Mouse (Mus musculus) liver, embryonic 16.5 days (tissue): ENCODE results near the gene Mab21l3. TPM values are rescaled to one million over a fixed set of nuclear protein-coding genes. Genes with fewer than 3 reads are reported as not detected.

ENCODE experiments used
- ATAC-seq: fragments of 200-750 bp; cut with Nextera tagmentation; 2 replicates; pipeline ENCODE4 v1.8.0; 2017; ENCODE audit warnings: low read depth, mild to moderate bottlenecking, moderate number of reproducible peaks, moderate library complexity
- H3K27ac ChIP-seq: fragments of 300-500 bp; sonication (generic); 2 replicates; pipeline ENCODE4 v1.5.1; 2014; ENCODE audit warnings: mild to moderate bottlenecking, low read length
- H3K27me3 ChIP-seq: fragments of 300-500 bp; sonication (generic); 2 replicates; pipeline ENCODE4 v1.6.1; 2014; ENCODE audit warnings: low read depth, low read length, mixed read lengths; ENCODE audit not compliant: control insufficient read depth, insufficient read depth
- H3K36me3 ChIP-seq: fragments of 300-500 bp; sonication (generic); 2 replicates; pipeline ENCODE4 v1.6.1; 2014; ENCODE audit warnings: mild to moderate bottlenecking; ENCODE audit not compliant: control insufficient read depth, insufficient read depth
- H3K4me1 ChIP-seq: fragments of 300-500 bp; sonication (generic); 2 replicates; pipeline ENCODE4 v1.6.1; 2014; ENCODE audit warnings: low read depth, low read length, mixed read lengths; ENCODE audit not compliant: control insufficient read depth
- H3K4me2 ChIP-seq: fragments of 300-500 bp; sonication (generic); 2 replicates; pipeline ENCODE4 v1.6.1; 2014; ENCODE audit warnings: low read depth, low read length, mixed read lengths
- H3K4me3 ChIP-seq: fragments of 300-500 bp; sonication (generic); 2 replicates; pipeline ENCODE4 v1.5.1; 2014; ENCODE audit warnings: low read depth, mild to moderate bottlenecking, low read length
- H3K9ac ChIP-seq: fragments of 300-500 bp; sonication (generic); 2 replicates; pipeline ENCODE4 v1.6.1; 2014; ENCODE audit warnings: low read depth, low read length
- H3K9me3 ChIP-seq: fragments of 300-500 bp; sonication (generic); replicated peaks from 2 replicates; pipeline ENCODE4 v1.6.1; 2016; ENCODE audit warnings: low read length; ENCODE audit not compliant: control insufficient read depth
- WGBS: fragments of 180-500 bp; shearing (Covaris S2); extraction: QIAGEN DNeasy Blood & Tissue Kit; methylation state at CpG from one replicate; pipeline ENCODE4 v1.1.7; 2014; ENCODE audit not compliant: insufficient replicate concordance; 5-methylcytosine and 5-hydroxymethylcytosine counted together
- polyA plus RNA-seq: library from polyadenylated mRNA; unstranded; fragments of >200 nt; fragmentation: Nextera tagmentation; extraction: Ambion mirVana; gene quantifications from 2 replicates; pipeline ENCODE4 v1.2.1, GENCODE M21; 2015

Mab21l3 gene
- 0.07 TPM in 1 of 2 replicates, not detected in the other for polyA plus RNA-seq

GRCm38 (mm10) chr3:101848816-101849215, at the start of gene Mab21l3:
Mab21l3 (minus strand) TSS chr3:101848959.
- WGBS = 71% methylated on average over 5 of the region's 5 CpGs
- Histone ChIP-seq H3K4me3 (no peak within 1 kb of the TSS), H3K4me1 (no peaks in the 10 kb centered on the region; the same call in 1 of the 2 replicates), H3K9me3 (no peaks in the 10 kb centered on the region), H3K4me2 (no peak within 1 kb of the TSS), H3K27me3 (no peaks in the 10 kb centered on the region), H3K9ac (no peak within 1 kb of the TSS), H3K27ac (no peak within 1 kb of the TSS), H3K36me3 (no peaks in the 10 kb centered on the region)
- ATAC-seq = no peak

GRCm38 (mm10) chr3:101897377-101897974, 48.7 kb upstream of the Mab21l3 start:
- Histone ChIP-seq H3K9me3 (no peaks in the 10 kb centered on the region), H3K9ac (no peak overlapping the region), H3K4me2 (no peak overlapping the region), H3K36me3 (no peaks in the 10 kb centered on the region), H3K27me3 (no peaks in the 10 kb centered on the region), H3K4me1 (no peaks in the 10 kb centered on the region), H3K4me3 (no peak overlapping the region), H3K27ac (no peak overlapping the region)
- ATAC-seq = no peak
- 76% methylated on average over 15 of the region's 15 CpGs for WGBS

- Histone ChIP-seq H3K27me3 (no peaks in the 10 kb centered on the region), H3K4me2 (no peak overlapping the region), H3K4me3 (no peak overlapping the region), H3K27ac (no peak overlapping the region), H3K9ac (no peak overlapping the region), H3K36me3 (no peaks in the 10 kb centered on the region), H3K4me1 (no peaks in the 10 kb centered on the region), H3K9me3 (no peaks in the 10 kb centered on the region)
- no peak for ATAC-seq
- WGBS = 26% methylated on average over 9 of the region's 9 CpGs
Observed at GRCm38 (mm10) chr3:101896893-101897292, 48.1 kb upstream of the Mab21l3 start.

DNA sequence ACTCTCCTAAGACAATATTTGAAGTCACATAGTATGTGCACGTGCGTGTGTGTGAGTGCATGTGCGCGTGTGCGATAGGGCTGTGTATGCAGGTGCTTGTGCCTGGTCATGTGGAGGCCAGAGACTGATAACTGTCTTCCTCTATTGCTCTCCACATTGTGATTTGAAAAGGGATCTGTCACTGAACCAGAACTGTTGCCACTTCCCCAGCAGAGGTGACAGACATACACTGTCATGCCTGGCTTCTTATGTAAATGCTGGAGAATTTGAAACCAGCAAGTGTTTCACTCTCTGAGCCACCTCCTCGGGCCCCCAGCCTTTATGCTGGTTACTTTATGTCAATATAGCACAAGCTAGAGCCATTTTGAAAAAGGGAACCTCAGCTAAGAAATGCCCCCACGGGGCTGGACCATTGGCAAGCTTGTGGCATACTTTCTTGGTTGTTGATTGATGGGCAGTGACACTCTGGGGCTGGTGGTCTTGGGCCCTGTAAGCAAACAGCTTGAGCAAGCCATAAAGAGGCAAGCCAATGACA, 46.7 kb upstream of the Mab21l3 start:
- Histone ChIP-seq H3K36me3 (no peaks in the 10 kb centered on the region), H3K9me3 (no peaks in the 10 kb centered on the region), H3K27ac (no peak overlapping the region), H3K4me1 (no peaks in the 10 kb centered on the region), H3K4me2 (no peak overlapping the region), H3K9ac (no peak overlapping the region), H3K4me3 (no peak overlapping the region), H3K27me3 (no peaks in the 10 kb centered on the region)
- ATAC-seq = no peak
- 64% methylated on average over 7 of the region's 7 CpGs for WGBS

- H3K27me3 ChIP-seq = no peaks in the 10 kb centered on the region
- H3K9me3 ChIP-seq = no peaks in the 10 kb centered on the region
- H3K4me2 ChIP-seq = no peak overlapping the region
- H3K27ac ChIP-seq = no peak overlapping the region
- no peak overlapping the region for H3K4me3 ChIP-seq
- ATAC-seq = no peak
- no peaks in the 10 kb centered on the region for H3K4me1 ChIP-seq
- 69% methylated on average over 3 of the region's 3 CpGs for WGBS
- H3K36me3 ChIP-seq = no peaks in the 10 kb centered on the region
- H3K9ac ChIP-seq = no peak overlapping the region
Observed at GRCm38 (mm10) chr3:101885591-101885990, 36.8 kb upstream of the Mab21l3 start.

GRCm38 (mm10) chr3:101885041-101885440, 36.3 kb upstream of the Mab21l3 start:
- ATAC-seq = peak; percentile 56
- no peaks in the 10 kb centered on the region for H3K4me1 ChIP-seq
- no peaks in the 10 kb centered on the region for H3K36me3 ChIP-seq
- no peaks in the 10 kb centered on the region for H3K27me3 ChIP-seq
- H3K9me3 ChIP-seq = no peaks in the 10 kb centered on the region
- H3K4me2 ChIP-seq = no peak overlapping the region
- WGBS = 63% methylated on average over 4 of the region's 4 CpGs
- H3K4me3 ChIP-seq = no peak overlapping the region
- no peak overlapping the region for H3K9ac ChIP-seq
- H3K27ac ChIP-seq = no peak overlapping the region

DNA sequence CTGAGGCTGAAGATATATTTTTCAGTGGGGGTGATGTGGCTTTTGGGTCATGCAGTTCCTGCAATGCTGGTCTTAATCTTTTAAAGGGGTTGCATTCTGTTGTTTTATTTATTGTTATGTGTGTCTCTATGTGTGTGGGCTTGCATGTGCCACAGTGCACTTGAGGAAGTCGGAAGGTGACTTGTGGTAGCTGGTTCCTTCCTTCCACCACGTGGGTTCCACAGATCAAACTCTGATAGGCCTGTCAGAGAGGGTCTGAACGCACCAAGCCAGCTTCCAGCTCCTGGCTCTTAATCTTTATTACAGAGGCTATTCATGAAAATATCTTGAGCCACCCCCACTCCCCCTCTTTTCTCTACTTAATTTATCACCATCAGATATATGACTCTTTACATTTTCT, 35.1 kb upstream of the Mab21l3 start:
- H3K4me2 ChIP-seq = no peak overlapping the region
- no peak overlapping the region for H3K4me3 ChIP-seq
- no peak overlapping the region for H3K27ac ChIP-seq
- no peak for ATAC-seq
- no peaks in the 10 kb centered on the region for H3K4me1 ChIP-seq
- H3K9ac ChIP-seq = no peak overlapping the region
- no peaks in the 10 kb centered on the region for H3K36me3 ChIP-seq
- WGBS = 14% methylated on average over 3 of the region's 3 CpGs
- no peaks in the 10 kb centered on the region for H3K9me3 ChIP-seq
- no peaks in the 10 kb centered on the region for H3K27me3 ChIP-seq

DNA sequence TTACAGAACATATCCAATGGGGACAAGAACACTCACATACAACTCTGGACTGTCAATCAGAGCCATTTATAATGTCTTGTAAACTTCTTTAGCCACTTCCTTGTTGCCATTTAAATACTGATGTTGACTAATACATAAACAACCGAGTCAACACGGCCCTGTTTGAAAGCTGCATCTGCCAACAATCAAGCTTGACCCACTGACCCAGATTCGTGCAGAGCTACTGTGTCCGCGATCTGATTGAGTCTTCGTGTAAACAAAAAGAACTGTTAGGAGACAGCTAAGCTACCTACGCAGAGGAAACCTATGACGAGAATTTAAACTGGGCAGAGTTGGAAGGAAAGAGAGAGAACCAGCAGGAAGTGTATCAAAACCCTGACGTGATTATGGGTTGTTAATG, 33.0 kb upstream of the Mab21l3 start:
- Histone ChIP-seq H3K4me3 (no peak overlapping the region), H3K27me3 (no peaks in the 10 kb centered on the region), H3K36me3 (no peaks in the 10 kb centered on the region), H3K27ac (no peak overlapping the region), H3K9ac (no peak overlapping the region), H3K9me3 (no peaks in the 10 kb centered on the region), H3K4me2 (no peak overlapping the region), H3K4me1 (no peaks in the 10 kb centered on the region)
- WGBS = 50% methylated on average over 9 of the region's 9 CpGs
- no peak for ATAC-seq

- Histone ChIP-seq H3K36me3 (no peaks in the 10 kb centered on the region), H3K27me3 (no peaks in the 10 kb centered on the region), H3K4me3 (no peak overlapping the region), H3K9me3 (no peaks in the 10 kb centered on the region), H3K4me1 (no peaks in the 10 kb centered on the region), H3K9ac (no peak overlapping the region), H3K27ac (no peak overlapping the region), H3K4me2 (no peak overlapping the region)
- WGBS = 69% methylated on average over 6 of the region's 6 CpGs
- no peak for ATAC-seq
Observed at GRCm38 (mm10) chr3:101880818-101881217, 32.1 kb upstream of the Mab21l3 start.
